Mouse (Mus musculus): ENCODE results near the gene Ccdc47. TPM values are rescaled to one million over a fixed set of nuclear protein-coding genes. Genes with fewer than 3 reads are reported as not detected.
"Not testable (repeated sequence)": the region's sequence is repeated elsewhere in the genome, so short reads cannot be mapped to it uniquely, and the experiment has no call there.

Ccdc47 gene
- total RNA-seq, 2 experiments from 2014 or later, result 78.5 to 79.8 TPM

- DNase-seq (ENCODE audit: low spot score in 2 of 2), result no peak
- intact Hi-C loops (cut with DNase I), result no loop called here
Observed at GRCm38 (mm10) chr11:106201337-106202122, 14.6 kb downstream of the Ccdc47 start.

- intact Hi-C loops (cut with DNase I), result no loop called here
- no peak for DNase-seq (ENCODE audit: low spot score in 2 of 2)
Observed at GRCm38 (mm10) chr11:106200756-106201155, 15.4 kb downstream of the Ccdc47 start.

- DNase-seq (ENCODE audit: low spot score in 2 of 2); intact Hi-C loops (cut with DNase I): not testable (repeated sequence)
Observed at GRCm38 (mm10) chr11:106199997-106200396, 16.1 kb downstream of the Ccdc47 start.

DNA sequence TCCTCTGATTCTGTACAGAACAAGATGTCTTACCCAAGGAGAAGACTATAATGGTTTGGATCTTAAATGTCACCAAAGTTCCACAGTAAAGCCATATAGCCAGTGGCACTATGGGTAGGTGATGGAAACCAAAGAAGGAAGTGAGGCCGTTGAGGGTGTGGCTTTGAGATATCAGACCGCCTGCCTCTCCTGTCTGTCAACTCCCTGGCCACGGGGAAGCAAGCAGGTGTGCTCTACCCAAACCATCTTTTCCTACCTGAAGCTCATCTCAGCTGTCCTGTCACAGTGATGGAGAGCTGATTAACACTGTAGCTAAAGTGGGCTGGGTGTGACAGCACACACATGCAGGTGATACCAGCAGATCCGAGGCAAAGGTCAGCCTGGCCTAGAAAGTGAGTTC lies 17.9 kb downstream of the Ccdc47 start:
- intact Hi-C loops (cut with DNase I), result no loop called here
- no peak for DNase-seq (ENCODE audit: low spot score in 2 of 2)

GRCm38 (mm10) chr11:106195341-106195740 lies 20.8 kb downstream of the Ccdc47 start:
- DNase-seq (ENCODE audit: low spot score in 2 of 2), result no peak
- intact Hi-C loops (cut with DNase I), result no loop called here

DNA sequence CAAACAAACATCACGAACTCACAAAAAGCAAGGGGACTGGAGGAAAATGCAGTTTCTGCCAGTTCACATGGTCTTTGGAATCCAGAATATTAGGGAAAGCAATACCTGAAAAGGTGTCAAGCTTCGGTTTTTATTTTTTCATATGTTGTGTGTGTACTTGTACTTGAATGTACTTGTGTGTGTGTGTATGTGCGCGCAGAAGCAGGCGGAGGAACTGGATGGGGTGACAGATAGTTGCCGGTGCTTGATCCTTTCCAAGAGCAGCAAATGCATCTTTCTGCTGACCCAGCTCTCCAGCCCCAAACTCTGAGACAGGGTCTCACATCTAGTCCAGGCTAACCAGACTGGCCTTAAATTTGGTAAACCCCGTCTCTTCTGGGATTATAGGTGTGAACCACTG lies 21.3 kb downstream of the Ccdc47 start:
- no peak for DNase-seq (ENCODE audit: low spot score in 2 of 2)
- intact Hi-C loops (cut with DNase I), result no loop called here

- intact Hi-C loops (cut with DNase I), result no loop called here
- DNase-seq (ENCODE audit: low spot score in 2 of 2), result no peak
Observed at GRCm38 (mm10) chr11:106194155-106194541, 22.0 kb downstream of the Ccdc47 start.

GRCm38 (mm10) chr11:106193371-106194154 lies 22.6 kb downstream of the Ccdc47 start:
- intact Hi-C loops (cut with DNase I), result no loop called here
- peak; percentile 96 for DNase-seq (ENCODE audit: low spot score in 2 of 2)

DNA sequence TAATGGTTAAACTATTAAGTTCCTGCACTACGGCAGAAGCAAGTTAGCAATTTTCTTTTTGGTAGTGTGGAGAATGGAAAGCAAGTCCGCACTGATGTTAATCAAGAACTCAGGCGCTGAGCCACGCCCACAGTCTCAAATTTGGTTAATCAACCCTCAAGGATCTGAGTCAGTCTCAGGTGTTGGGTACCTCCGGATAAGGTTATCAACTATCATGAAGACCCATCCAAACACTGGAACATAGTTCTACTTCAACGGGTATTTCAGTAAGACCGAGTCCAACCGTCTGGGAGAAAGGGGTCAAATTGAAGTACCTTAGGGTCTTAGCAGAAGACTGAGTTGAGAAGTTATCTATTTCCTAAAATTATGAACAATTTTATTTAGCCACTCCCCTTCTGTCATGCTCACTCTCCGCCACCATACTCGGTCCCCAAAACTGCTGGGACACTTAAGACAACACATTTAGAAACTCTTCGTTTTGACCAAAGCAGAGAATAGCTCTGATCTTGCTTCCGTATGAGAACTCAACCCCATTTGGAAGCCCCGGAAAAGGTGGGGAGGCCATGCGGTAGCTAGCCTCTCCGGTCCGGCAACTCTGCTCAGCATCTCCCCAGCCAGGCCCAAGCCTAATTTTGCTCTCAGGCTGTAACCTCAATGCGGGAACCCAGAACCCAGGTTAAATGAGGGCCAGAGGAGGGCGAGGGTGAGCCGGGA lies 23.3 kb downstream of the Ccdc47 start:
- DNase-seq (ENCODE audit: low spot score in 2 of 2), result no peak
- intact Hi-C loops (cut with DNase I), result no loop called here

DNA sequence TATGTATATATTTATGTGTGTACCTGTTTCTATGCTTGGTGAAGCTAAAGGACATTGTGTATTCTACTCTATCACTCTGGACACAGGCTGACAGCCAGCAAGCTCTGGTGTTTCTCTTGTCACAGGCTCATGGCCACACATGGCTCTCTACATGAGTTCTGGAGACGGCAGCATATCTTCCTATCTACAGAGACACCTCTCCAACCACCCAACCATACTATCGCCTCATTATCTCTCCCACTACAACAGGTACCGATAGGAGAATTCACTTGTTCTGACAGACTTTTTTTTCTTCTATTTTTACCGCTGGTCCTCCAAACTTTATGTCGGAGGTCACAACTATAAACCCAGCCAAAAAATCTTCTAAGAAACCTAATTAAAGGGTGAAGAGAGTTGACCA lies 23.9 kb downstream of the Ccdc47 start:
- intact Hi-C loops (cut with DNase I), result no loop called here
- no peak for DNase-seq (ENCODE audit: low spot score in 2 of 2)

DNA sequence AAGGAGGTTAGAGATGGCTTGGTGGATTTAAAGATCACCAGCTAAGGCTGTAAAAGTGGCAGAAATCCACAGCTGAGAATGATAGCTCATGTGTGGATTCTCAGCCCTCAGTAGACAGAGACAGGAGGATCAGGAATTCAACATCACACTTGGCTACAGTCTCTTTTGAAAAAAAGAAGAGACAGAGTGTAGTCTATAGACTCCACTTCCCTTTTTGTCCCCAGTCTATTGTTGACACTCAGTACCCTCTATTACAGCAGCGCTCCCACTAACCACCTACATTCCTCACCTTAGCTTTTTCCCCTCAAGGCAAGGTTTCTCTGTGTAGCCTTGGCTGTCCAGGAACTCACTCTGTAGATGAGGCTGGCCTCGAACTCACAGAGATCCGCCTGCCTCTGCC lies 24.4 kb downstream of the Ccdc47 start:
- DNase-seq (ENCODE audit: low spot score in 2 of 2), result no peak
- intact Hi-C loops (cut with DNase I), result no loop called here

GRCm38 (mm10) chr11:106187326-106187725 lies 28.8 kb downstream of the Ccdc47 start:
- intact Hi-C loops (cut with DNase I), result no loop called here

DNA sequence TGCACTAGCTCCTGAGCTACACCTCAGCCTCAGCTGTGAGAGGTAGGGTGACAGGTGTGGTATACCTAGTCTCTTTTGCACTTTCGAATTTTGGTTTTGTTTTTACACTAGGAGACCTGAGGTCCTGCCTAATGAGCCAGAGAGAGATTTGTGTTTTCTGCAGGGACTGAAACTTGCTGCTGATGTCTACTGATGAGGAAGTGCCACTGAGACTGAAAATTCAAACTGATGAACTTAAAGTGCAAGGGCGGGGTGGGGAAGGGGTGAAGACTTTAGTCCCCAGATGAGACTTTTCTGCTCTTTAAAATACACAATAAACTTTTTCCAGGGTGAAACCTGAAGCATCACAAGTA lies 35.7 kb downstream of the Ccdc47 start:
- DNase-seq (ENCODE audit: low spot score in 2 of 2), result no peak
- intact Hi-C loops (cut with DNase I), result no loop called here

More at GRCm38 (mm10) chr11:106187326-106187725, 28.8 kb downstream of the Ccdc47 start:
- no peak for DNase-seq (ENCODE audit: low spot score in 2 of 2)

DNA sequence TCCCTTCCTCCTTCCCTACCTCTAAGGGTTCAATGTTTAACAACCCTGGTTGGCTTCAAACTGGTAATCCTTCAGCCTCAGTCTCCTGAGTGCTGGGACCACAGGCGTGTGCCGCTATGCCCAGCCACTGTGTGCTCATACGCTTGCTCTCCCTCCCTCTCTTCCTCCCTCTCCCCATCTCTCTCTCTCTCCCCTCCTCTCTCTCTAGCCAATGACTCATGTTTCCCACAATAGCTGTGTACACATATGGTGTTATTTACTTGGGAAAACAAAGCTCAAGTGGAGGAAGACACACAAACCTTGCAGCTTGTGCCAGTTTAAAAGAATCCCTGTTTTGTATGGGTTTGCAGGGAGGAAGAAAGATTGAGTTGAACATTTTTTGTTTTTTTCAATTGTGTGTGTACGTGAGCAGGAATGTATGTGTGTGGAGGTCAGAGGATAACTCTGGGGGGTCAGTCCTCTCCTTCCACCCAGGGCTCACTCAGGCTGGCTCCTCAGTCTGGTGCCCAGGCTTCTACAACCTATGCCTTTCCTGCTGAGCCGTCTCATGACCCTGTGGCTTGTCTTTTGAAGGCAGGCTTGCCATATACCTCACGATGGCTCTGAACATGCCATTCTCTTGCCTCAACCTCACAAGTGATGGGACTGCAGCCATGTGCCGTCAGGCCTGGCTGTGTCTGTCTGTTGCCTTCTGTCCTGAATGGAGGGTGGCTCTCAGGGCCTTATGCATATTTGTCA lies 36.3 kb downstream of the Ccdc47 start:
- peak; percentile 41 to 67 for DNase-seq (ENCODE audit: low spot score in 2 of 2)
- intact Hi-C loops (cut with DNase I), result no loop called here

DNA sequence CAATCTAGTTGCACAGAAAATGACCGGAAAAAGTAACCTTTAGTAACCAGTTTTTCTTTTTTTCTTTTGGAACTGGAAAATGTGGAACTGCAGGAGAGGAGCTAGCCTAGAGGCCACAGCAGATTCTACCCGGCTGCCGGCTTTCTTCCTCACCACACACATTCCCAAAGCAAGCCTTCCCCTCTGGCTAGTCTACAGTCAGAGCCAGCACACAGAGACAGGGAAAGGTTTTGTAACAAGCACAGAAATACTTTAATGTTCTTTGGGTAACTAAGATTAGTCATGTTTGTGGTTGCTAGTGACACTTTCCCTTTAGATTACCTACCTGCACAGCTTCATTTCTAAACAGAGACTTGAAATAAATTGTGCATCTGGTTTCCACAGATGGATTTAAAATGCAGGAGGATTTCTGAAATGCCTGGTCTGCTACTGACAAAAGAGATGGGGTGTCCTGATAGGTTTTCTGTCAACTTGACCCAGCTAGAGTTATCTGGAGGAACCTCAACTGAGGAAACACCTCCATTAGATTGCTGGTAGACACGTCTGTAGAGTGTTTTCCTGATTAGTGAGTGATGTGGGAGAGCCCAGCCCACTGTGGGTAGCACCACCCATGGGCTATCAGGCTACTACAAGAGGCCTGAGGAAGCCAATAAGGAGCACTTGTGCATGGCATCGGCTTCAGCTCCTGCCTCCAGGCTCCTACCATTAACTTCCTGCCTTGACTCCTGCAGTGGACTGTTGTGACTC lies 37.9 kb downstream of the Ccdc47 start:
- DNase-seq (ENCODE audit: low spot score in 2 of 2), result no peak
- intact Hi-C loops (cut with DNase I), result no loop called here

GRCm38 (mm10) chr11:106176372-106176771 lies 39.8 kb downstream of the Ccdc47 start:
- intact Hi-C loops (cut with DNase I), result no loop called here
- no peak for DNase-seq (ENCODE audit: low spot score in 2 of 2)

- no peak for DNase-seq (ENCODE audit: low spot score in 2 of 2)
- intact Hi-C loops (cut with DNase I), result no loop called here
Observed at GRCm38 (mm10) chr11:106175081-106175480, 41.1 kb downstream of the Ccdc47 start.

GRCm38 (mm10) chr11:106174372-106174771 lies 41.8 kb downstream of the Ccdc47 start:
- intact Hi-C loops (cut with DNase I), result no loop called here
- DNase-seq (ENCODE audit: low spot score in 2 of 2), result no peak

- DNase-seq (ENCODE audit: low spot score in 2 of 2), result no peak
- intact Hi-C loops (cut with DNase I), result no loop called here
Observed at GRCm38 (mm10) chr11:106173228-106173627, 42.9 kb downstream of the Ccdc47 start.
